In the genomic region with DNA sequence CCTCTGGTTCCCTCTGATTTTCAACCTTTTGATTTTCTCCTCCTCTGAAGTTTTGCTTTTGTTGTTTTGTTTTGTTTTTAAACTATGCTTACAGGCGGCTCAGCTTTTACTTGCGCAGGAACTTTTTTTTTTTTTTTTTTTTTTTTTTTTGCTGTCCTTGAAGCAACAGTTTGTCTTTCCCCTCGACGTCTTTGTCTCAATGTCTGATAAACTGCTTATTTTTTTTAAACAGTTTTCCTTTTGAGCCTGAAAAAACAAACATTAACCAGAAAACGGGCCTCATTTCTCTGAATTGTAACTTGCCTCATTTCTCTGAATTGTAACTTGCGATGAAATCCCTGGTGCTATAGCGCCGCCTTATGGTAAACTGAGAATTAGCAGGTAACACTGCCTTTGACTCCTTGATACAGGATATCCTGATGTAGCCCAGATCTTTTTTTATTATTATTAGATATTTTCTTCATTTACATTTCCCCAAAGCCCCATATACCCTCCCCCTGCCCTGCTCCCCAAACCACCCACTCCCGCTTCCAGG, we compare ENCODE assay signal across 10 mouse cellular contexts. TPM values are rescaled to one million over a fixed set of nuclear protein-coding genes. Genes with fewer than 3 reads are reported as not detected.
A peak's percentile ranks its signal among the peaks of the same experiment; 100 is the strongest.
DNase-seq lines count a peak whose midpoint lies in the region; ATAC-seq lines count a peak whose summit lies in the region.
"Had no signal": no experiment of that assay in that cellular context is flagged by ENCODE, and none has a peak within 500 bp of the region (broad histone marks: within the 10 kb centered on the region; RNA-seq: fewer than 3 reads in every experiment).

No protein-coding gene starts in this region.

- H3K4me3 ChIP-seq in heart, embryonic 11.5 days (ENCODE audit: low read depth, low read length), result no peak overlapping the region
- H3K4me3 ChIP-seq: embryonic facial prominence, embryonic 13.5 days; limb, embryonic 15.5 days had no signal

- no peaks in the 10 kb centered on the region for H3K4me1 ChIP-seq in heart, embryonic 11.5 days (ENCODE audit: control insufficient read depth, insufficient read depth, low read length)
- H3K4me1 ChIP-seq: embryonic facial prominence, embryonic 13.5 days; limb, embryonic 15.5 days had no signal

- 40% methylated on average over 9 of the region's 9 CpGs for WGBS in heart, embryonic 11.5 days (ENCODE audit: insufficient replicate concordance)

- no peak overlapping the region for H3K4me2 ChIP-seq in heart, embryonic 11.5 days
- H3K4me2 ChIP-seq: embryonic facial prominence, embryonic 13.5 days; limb, embryonic 15.5 days had no signal

- no peaks in the 10 kb centered on the region for H3K36me3 ChIP-seq in heart, embryonic 11.5 days (ENCODE audit: control insufficient read depth, insufficient read depth, low read length)
- H3K36me3 ChIP-seq: embryonic facial prominence, embryonic 13.5 days; limb, embryonic 15.5 days had no signal

- ATAC-seq in heart, embryonic 11.5 days (replicated peaks; ENCODE audit: insufficient number of reproducible peaks, low FRiP score, low TSS enrichment), result no peak
- no peak for ATAC-seq in megakaryocyte, adult 5-6 weeks (ENCODE audit: poor library complexity, severe bottlenecking)

- H3K27me3 ChIP-seq in heart, embryonic 11.5 days (ENCODE audit: control insufficient read depth, insufficient read depth, low read length), result no peaks in the 10 kb centered on the region
- H3K27me3 ChIP-seq: embryonic facial prominence, embryonic 13.5 days; limb, embryonic 15.5 days had no signal

- no peak overlapping the region for H3K9ac ChIP-seq in heart, embryonic 11.5 days (ENCODE audit: low read depth, low read length)
- H3K9ac ChIP-seq: embryonic facial prominence, embryonic 13.5 days; limb, embryonic 15.5 days had no signal

- peak; percentile 31 for DNase-seq in heart, adult 8-10 months (ENCODE audit: low spot score)
- peak; percentile 59 to 61 for DNase-seq in B cell, adult 2 months
- DNase-seq in T-cell, adult 2 months (ENCODE audit: low spot score), result peak; percentile 52
- DNase-seq in embryo, embryonic 11 days, result peak; percentile 48
- peak; percentile 30 to 59 for DNase-seq in layer of hippocampus, adult 8-10 months (ENCODE audit: low spot score in 2 of 2)
- DNase-seq in mesoderm, embryonic 11.5 days (ENCODE audit: low read depth, low spot score), result peak; percentile 45

- no peak overlapping the region for H3K27ac ChIP-seq in heart, embryonic 11.5 days (ENCODE audit: low read depth, low read length)
- H3K27ac ChIP-seq: embryonic facial prominence, embryonic 13.5 days; limb, embryonic 15.5 days had no signal

- H3K9me3 ChIP-seq in heart, embryonic 11.5 days (replicated peaks; ENCODE audit: control insufficient read depth, low read length), result no peaks in the 10 kb centered on the region
- H3K9me3 ChIP-seq: embryonic facial prominence, embryonic 13.5 days; limb, embryonic 15.5 days had no signal

RNA-seq across cellular contexts. Expression of gene Nr1d2, which starts 52.0 kb away (rescaled TPM):
- total RNA-seq in heart, adult 8-10 months (2022), result 100 to 1,000 TPM in 2 of 4 experiments, 10 to 100 TPM in 2; 68.8 to 111 (median 99.4) TPM
- polyA plus RNA-seq in heart, embryonic 11.5 days (2014; fragmentation: Nextera tagmentation; extraction: Ambion mirVana), result 10.5 and 12.5 TPM in 2 replicates
- 10 to 100 TPM; 76.6 to 89.5 (median 81.7) TPM for total RNA-seq in layer of hippocampus, adult 8-10 months (2022)
- 3.9 and 6.6 TPM in 2 replicates for total RNA-seq in megakaryocyte, adult 5-6 weeks (2015)
- 5.1 and 6.2 TPM in 2 replicates for total RNA-seq in megakaryocyte, adult 5-6 weeks (2017)

Comparison
In these comparisons a context has a peak if more than half of its experiments do, and no peak if none do; other contexts are left out.
1. RNA of gene Nr1d2, which starts 52.0 kb away (total RNA-seq): 68.8 to 111 TPM in heart, adult 8-10 months and 76.6 to 89.5 TPM in layer of hippocampus, adult 8-10 months; 3.9 to 6.6 TPM in megakaryocyte, adult 5-6 weeks; every median in the first group is over 4 times any median in the second.
2. Peak in every context shown above with its lines, with median percentiles within 50 percentile points of each other: DNase-seq.